Mouse (Mus musculus): ENCODE data around the gene Nenf. TPM values are rescaled to one million over a fixed set of nuclear protein-coding genes. Genes with fewer than 3 reads are reported as not detected.

Gene Nenf
- 10 to 100 TPM; 54.3 to 62.3 TPM for total RNA-seq (2021)
- long read RNA-seq, experiment 1, transcript Nenf-201 (4 exons, 742 nt) = major isoform, 175 of 195 reads
- long read RNA-seq, experiment 1, partial matches to known transcripts = 13 of 195 reads
- long read RNA-seq, experiment 1, other reads (novel, unspliced or antisense) = 7 of 195 reads
- long read RNA-seq, experiment 2, transcript Nenf-201 (4 exons, 742 nt) = major isoform, 134 of 143 reads
- long read RNA-seq, experiment 2, partial matches to known transcripts = 6 of 143 reads
- long read RNA-seq, experiment 2, other reads (novel, unspliced or antisense) = 3 of 143 reads

- peak; percentile 81 for DNase-seq
Measured at GRCm38 (mm10) chr1:191317591-191318196, at the start of gene Nenf. Nenf (minus strand) TSS chr1:191318194.

GRCm38 (mm10) chr1:191364477-191364876, 46.5 kb upstream of the Nenf start:
- no peak for DNase-seq

GRCm38 (mm10) chr1:191362412-191362811, 44.4 kb upstream of the Nenf start:
- DNase-seq = no peak

- DNase-seq = no peak
Measured at GRCm38 (mm10) chr1:191359478-191359877, 41.5 kb upstream of the Nenf start.

GRCm38 (mm10) chr1:191356936-191357335, 38.9 kb upstream of the Nenf start:
- DNase-seq = no peak

- no peak for DNase-seq
Measured at GRCm38 (mm10) chr1:191353836-191354235, 35.8 kb upstream of the Nenf start.

GRCm38 (mm10) chr1:191352786-191353488, 34.9 kb upstream of the Nenf start:
- no peak for DNase-seq

- no peak for DNase-seq
Measured at GRCm38 (mm10) chr1:191350355-191350754, 32.4 kb upstream of the Nenf start.

GRCm38 (mm10) chr1:191349486-191350037, 31.6 kb upstream of the Nenf start:
- no peak for DNase-seq

GRCm38 (mm10) chr1:191348996-191349395, 31.0 kb upstream of the Nenf start:
- DNase-seq = no peak

- DNase-seq = no peak
Measured at GRCm38 (mm10) chr1:191348592-191348991, 30.6 kb upstream of the Nenf start.

GRCm38 (mm10) chr1:191347602-191348001, 29.6 kb upstream of the Nenf start:
- no peak for DNase-seq

- DNase-seq = no peak
Measured at GRCm38 (mm10) chr1:191340530-191340929, 22.5 kb upstream of the Nenf start.

GRCm38 (mm10) chr1:191339876-191340275, 21.9 kb upstream of the Nenf start:
- no peak for DNase-seq

- no peak for DNase-seq
Measured at GRCm38 (mm10) chr1:191334500-191334899, 16.5 kb upstream of the Nenf start.

GRCm38 (mm10) chr1:191330356-191330755, 12.4 kb upstream of the Nenf start:
- no peak for DNase-seq

- DNase-seq = no peak
Measured at GRCm38 (mm10) chr1:191328019-191328441, 10.0 kb upstream of the Nenf start.

- DNase-seq = no peak
Measured at GRCm38 (mm10) chr1:191327258-191327657, 9.3 kb upstream of the Nenf start.

- peak; percentile 34 for DNase-seq
Measured at GRCm38 (mm10) chr1:191326233-191326882, 8.4 kb upstream of the Nenf start.

GRCm38 (mm10) chr1:191325726-191326232, 7.8 kb upstream of the Nenf start, which contains the start of gene Tmem206:
Tmem206 (plus strand) TSS chr1:191325912.
- DNase-seq = peak; percentile 93

GRCm38 (mm10) chr1:191324733-191325590, 7.0 kb upstream of the Nenf start:
- DNase-seq = no peak
